Mouse (Mus musculus) heart, embryonic 14.5 days (tissue): Measurements from ENCODE around the gene Bola2. TPM values are rescaled to one million over a fixed set of nuclear protein-coding genes. Genes with fewer than 3 reads are reported as not detected.
"Not testable (repeated sequence)": the region's sequence is repeated elsewhere in the genome, so short reads cannot be mapped to it uniquely, and the experiment has no call there.

Experiments used
- ATAC-seq: fragments of 200-750 bp; cut with Nextera tagmentation; 2 replicates; pipeline ENCODE4 v1.8.0; 2017; ENCODE audit warnings: low read depth, moderate TSS enrichment; ENCODE audit not compliant: insufficient number of reproducible peaks, insufficient read depth, low FRiP score
- H3K27ac ChIP-seq, 2 experiments: fragments of 200-500 bp in 1 of 2; fragments of 300-500 bp in 1 of 2; sonication (generic) in 1 of 2; replicated peaks in 1 of 2; 2 replicates each; pipeline ENCODE4 v1.5.1; 2012 to 2014; ENCODE audit warnings: low read depth in 2 of 2, low read length in 2 of 2, control low read depth in 1 of 2, mild to moderate bottlenecking in 1 of 2, mixed read lengths in 1 of 2; ENCODE audit not compliant: control insufficient read depth in 1 of 2, insufficient read depth in 1 of 2
- H3K27me3 ChIP-seq: fragments of 300-500 bp; sonication (generic); 2 replicates; pipeline ENCODE4 v1.6.1; 2014; ENCODE audit warnings: mild to moderate bottlenecking, low read length, control low read depth; ENCODE audit not compliant: control insufficient read depth, insufficient read depth
- H3K36me3 ChIP-seq: fragments of 300-500 bp; sonication (generic); 2 replicates; pipeline ENCODE4 v1.6.1; 2014; ENCODE audit warnings: mild to moderate bottlenecking, control low read depth, low read length, mixed read lengths; ENCODE audit not compliant: control insufficient read depth, insufficient read depth
- H3K4me1 ChIP-seq, 2 experiments: fragments of 200-500 bp in 1 of 2; fragments of 300-500 bp in 1 of 2; sonication (generic) in 1 of 2; 2 replicates each; pipeline ENCODE4 v1.6.1; 2012 to 2014; ENCODE audit warnings: low read length in 2 of 2, control low read depth in 1 of 2, mixed read lengths in 1 of 2; ENCODE audit not compliant: control insufficient read depth in 2 of 2, insufficient read depth in 2 of 2
- H3K4me2 ChIP-seq: fragments of 300-500 bp; sonication (generic); 2 replicates; pipeline ENCODE4 v1.6.1; 2014; ENCODE audit warnings: mild to moderate bottlenecking, low read length
- H3K4me3 ChIP-seq, 2 experiments: fragments of 200-500 bp in 1 of 2; fragments of 300-500 bp in 1 of 2; sonication (generic) in 1 of 2; 2 replicates each; pipeline ENCODE4 v1.5.1; 2012 to 2014; ENCODE audit warnings: low read length in 2 of 2, mild to moderate bottlenecking in 2 of 2, control low read depth in 1 of 2, low read depth in 1 of 2, moderate library complexity in 1 of 2; ENCODE audit not compliant: control insufficient read depth in 1 of 2, insufficient read depth in 1 of 2
- H3K9ac ChIP-seq: fragments of 300-500 bp; sonication (generic); 2 replicates; pipeline ENCODE4 v1.6.1; 2014; ENCODE audit warnings: mild to moderate bottlenecking, low read length
- H3K9me3 ChIP-seq: fragments of 300-500 bp; sonication (generic); 2 replicates; pipeline ENCODE4 v1.6.1; 2016; ENCODE audit warnings: low read length, control low read depth; ENCODE audit not compliant: control insufficient read depth
- WGBS: fragments of 180-500 bp; shearing (Covaris S2); extraction: QIAGEN DNeasy Blood & Tissue Kit; methylation state at CpG from one replicate; pipeline ENCODE4 v1.1.7; 2014; 5-methylcytosine and 5-hydroxymethylcytosine counted together
- polyA plus RNA-seq: library from polyadenylated mRNA; unstranded; fragments of >200 nt; fragmentation: Nextera tagmentation; extraction: Ambion mirVana; gene quantifications from 2 replicates; pipeline ENCODE4 v1.2.1, GENCODE M21; 2014

Bola2 gene
- polyA plus RNA-seq, 1 experiment from 2014 or later, result 102 TPM

- ATAC-seq, result no peak
- H3K4me2 ChIP-seq, result peak overlapping the region; percentile 1; the same call in 1 of the 2 replicates
- WGBS, result 89% methylated on average over 8 of the region's 8 CpGs
Observed at GRCm38 (mm10) chr7:126675104-126675503, 20.1 kb upstream of the Bola2 start.

GRCm38 (mm10) chr7:126676207-126676606 lies 19.0 kb upstream of the Bola2 start, which contains the start of gene Sult1a1:
TSS of gene Sult1a1 (minus strand) at chr7:126676432.
- WGBS, result 37% methylated on average over 1 of the region's 1 CpGs
- H3K9me3 ChIP-seq, result no peaks in the 10 kb centered on the region
- H3K4me1 ChIP-seq, result peaks cover 2 to 11% of the 10 kb centered on the region in 2 experiments; a peak in 3 of 4 replicates
- H3K4me2 ChIP-seq, result peak within 1 kb of the TSS; percentile 1
- peak within 1 kb of the TSS; percentile 43 to 56 for H3K27ac ChIP-seq
- H3K4me3 ChIP-seq, result no peak within 1 kb of the TSS
- no peak within 1 kb of the TSS for H3K9ac ChIP-seq
- H3K27me3 ChIP-seq, result no peaks in the 10 kb centered on the region
- ATAC-seq, result no peak
- peaks cover 29% of the 10 kb centered on the region for H3K36me3 ChIP-seq

More at GRCm38 (mm10) chr7:126675104-126675503, 20.1 kb upstream of the Bola2 start:
- H3K4me1 ChIP-seq, result peaks cover 2 to 15% of the 10 kb centered on the region in 2 experiments; a peak in 3 of 4 replicates
- H3K36me3 ChIP-seq, result peaks cover 30% of the 10 kb centered on the region
- H3K27me3 ChIP-seq, result no peaks in the 10 kb centered on the region
- H3K4me3 ChIP-seq, result no peak overlapping the region
- H3K9ac ChIP-seq, result no peak overlapping the region
- no peak overlapping the region for H3K27ac ChIP-seq
- H3K9me3 ChIP-seq, result no peaks in the 10 kb centered on the region

GRCm38 (mm10) chr7:126676631-126677220 lies 18.5 kb upstream of the Bola2 start:
- no peaks in the 10 kb centered on the region for H3K27me3 ChIP-seq
- H3K4me3 ChIP-seq, result no peak overlapping the region
- H3K9ac ChIP-seq, result no peak overlapping the region
- no peak overlapping the region for H3K4me2 ChIP-seq
- peak overlapping the region in 1 of 2 experiments; percentile 43; a peak in 1 of 4 replicates for H3K27ac ChIP-seq
- ATAC-seq, result no peak
- peaks cover 2 to 11% of the 10 kb centered on the region in 2 experiments; a peak in 3 of 4 replicates for H3K4me1 ChIP-seq
- no peaks in the 10 kb centered on the region for H3K9me3 ChIP-seq
- 65% methylated on average over 4 of the region's 4 CpGs for WGBS
- H3K36me3 ChIP-seq, result peaks cover 23% of the 10 kb centered on the region

GRCm38 (mm10) chr7:126678545-126679341 lies 16.5 kb upstream of the Bola2 start:
- WGBS, result 74% methylated on average over 8 of the region's 8 CpGs
- H3K4me3 ChIP-seq, result no peak overlapping the region
- no peak overlapping the region for H3K27ac ChIP-seq
- peaks cover 2 to 11% of the 10 kb centered on the region in 2 experiments; a peak in 3 of 4 replicates for H3K4me1 ChIP-seq
- H3K27me3 ChIP-seq, result no peaks in the 10 kb centered on the region
- no peaks in the 10 kb centered on the region for H3K9me3 ChIP-seq
- no peak overlapping the region for H3K9ac ChIP-seq
- ATAC-seq, result no peak
- peaks cover 8% of the 10 kb centered on the region; the same call in 1 of the 2 replicates for H3K36me3 ChIP-seq
- H3K4me2 ChIP-seq, result no peak overlapping the region

DNA sequence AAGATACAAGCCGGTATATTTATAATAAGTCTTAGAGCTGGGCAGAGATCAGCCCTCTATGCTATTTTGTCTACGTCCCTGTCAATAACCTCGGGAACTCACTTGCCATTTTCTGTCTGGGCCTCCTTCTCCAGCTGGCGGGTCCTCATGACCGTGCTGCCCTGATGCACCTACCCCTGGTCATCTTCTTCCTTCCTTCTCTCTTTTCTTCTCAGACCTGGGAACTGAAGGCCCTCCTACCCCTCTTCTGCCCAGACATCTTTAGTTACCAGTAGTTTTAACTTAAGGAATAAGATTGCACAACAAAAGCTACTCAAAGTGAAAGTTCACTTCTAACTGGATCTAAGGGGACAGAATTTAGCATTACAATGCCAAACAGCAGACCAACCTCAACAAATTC lies 15.5 kb upstream of the Bola2 start:
- no peak overlapping the region for H3K27ac ChIP-seq
- no peak overlapping the region for H3K9ac ChIP-seq
- no peaks in the 10 kb centered on the region for H3K27me3 ChIP-seq
- 84% methylated on average over 5 of the region's 5 CpGs for WGBS
- H3K9me3 ChIP-seq, result no peaks in the 10 kb centered on the region
- no peak overlapping the region for H3K4me2 ChIP-seq
- H3K4me1 ChIP-seq, result peaks cover 2 to 11% of the 10 kb centered on the region in 2 experiments; a peak in 3 of 4 replicates
- H3K4me3 ChIP-seq, result no peak overlapping the region
- H3K36me3 ChIP-seq, result peaks cover 7% of the 10 kb centered on the region; the same call in 1 of the 2 replicates
- no peak for ATAC-seq

- 95% methylated on average over 5 of the region's 5 CpGs for WGBS
- no peak overlapping the region for H3K4me2 ChIP-seq
- no peak overlapping the region for H3K27ac ChIP-seq
- no peaks in the 10 kb centered on the region for H3K9me3 ChIP-seq
- ATAC-seq, result no peak
- peaks cover 0 to 4% of the 10 kb centered on the region in 2 experiments; a peak in 2 of 4 replicates for H3K4me1 ChIP-seq
- H3K36me3 ChIP-seq, result no peaks in the 10 kb centered on the region
- H3K27me3 ChIP-seq, result no peaks in the 10 kb centered on the region
- no peak overlapping the region for H3K9ac ChIP-seq
- H3K4me3 ChIP-seq, result no peak overlapping the region
Observed at GRCm38 (mm10) chr7:126681221-126681620, 14.0 kb upstream of the Bola2 start.

GRCm38 (mm10) chr7:126688156-126688555 lies 7.0 kb upstream of the Bola2 start:
- not testable (repeated sequence) for ATAC-seq

More at GRCm38 (mm10) chr7:126688156-126688555, 7.0 kb upstream of the Bola2 start:
- H3K36me3 ChIP-seq, result peaks cover 28% of the 10 kb centered on the region
- H3K27ac ChIP-seq, H3K4me3 ChIP-seq, H3K4me2 ChIP-seq, H3K9me3 ChIP-seq, H3K27me3 ChIP-seq, H3K9ac ChIP-seq: not testable (repeated sequence)
- peaks cover 8 to 12% of the 10 kb centered on the region in 2 experiments for H3K4me1 ChIP-seq
- WGBS, result 79% methylated on average over 4 of the region's 4 CpGs
